Mouse (Mus musculus) midbrain, postnatal 0 days (tissue): Measurements from ENCODE around the gene Hist1h2bk. TPM values are rescaled to one million over a fixed set of nuclear protein-coding genes. Genes with fewer than 3 reads are reported as not detected.
"Not testable (repeated sequence)": the region's sequence is repeated elsewhere in the genome, so short reads cannot be mapped to it uniquely, and the experiment has no call there.

Experiments used
- ATAC-seq: fragments of 200-750 bp; cut with Nextera tagmentation; 2 replicates; pipeline ENCODE4 v1.8.0; 2017; ENCODE audit warnings: moderate number of reproducible peaks, mild to moderate bottlenecking, moderate TSS enrichment, moderate library complexity; ENCODE audit not compliant: low FRiP score
- DNase-seq: peaks from one replicate; pipeline ENCODE4 v3.0.0-alpha.2; 2015; ENCODE audit warnings: low spot score
- H3K27ac ChIP-seq: fragments of 300-500 bp; sonication (generic); 2 replicates; pipeline ENCODE4 v1.5.1; 2014; ENCODE audit warnings: low read depth, mild to moderate bottlenecking, low read length, mixed read lengths
- H3K27me3 ChIP-seq: fragments of 300-500 bp; sonication (generic); 2 replicates; pipeline ENCODE4 v1.6.1; 2014; ENCODE audit warnings: low read length, control low read depth, mixed read lengths; ENCODE audit not compliant: insufficient read depth
- H3K36me3 ChIP-seq: fragments of 300-500 bp; sonication (generic); 2 replicates; pipeline ENCODE4 v1.6.1; 2014; ENCODE audit warnings: low read length, control low read depth, mixed read lengths; ENCODE audit not compliant: insufficient read depth
- H3K4me1 ChIP-seq: fragments of 300-500 bp; sonication (generic); 2 replicates; pipeline ENCODE4 v1.6.1; 2014; ENCODE audit warnings: mild to moderate bottlenecking, control low read depth, antibody characterized with exemption, low read length, mixed read lengths; ENCODE audit not compliant: insufficient read depth
- H3K4me2 ChIP-seq: fragments of 300-500 bp; sonication (generic); 2 replicates; pipeline ENCODE4 v1.6.1; 2014; ENCODE audit warnings: low read depth, mild to moderate bottlenecking, low read length, mixed read lengths; ENCODE audit not compliant: poor library complexity, severe bottlenecking
- H3K4me3 ChIP-seq: fragments of 300-500 bp; sonication (generic); 2 replicates; pipeline ENCODE4 v1.5.1; 2014; ENCODE audit warnings: low read depth, mild to moderate bottlenecking, low read length, moderate library complexity
- H3K9ac ChIP-seq: fragments of 300-500 bp; sonication (generic); replicated peaks from 2 replicates; pipeline ENCODE4 v1.6.1; 2014; ENCODE audit warnings: mild to moderate bottlenecking, low read length, moderate library complexity, mixed read lengths; ENCODE audit not compliant: poor library complexity, severe bottlenecking
- H3K9me3 ChIP-seq: fragments of 300-500 bp; sonication (generic); 2 replicates; pipeline ENCODE4 v1.6.1; 2016; ENCODE audit warnings: low read length, control low read depth
- CTCF ChIP-seq: IDR thresholded peaks from 2 replicates; pipeline ENCODE4 v1.5.1; 2016; ENCODE audit warnings: antibody characterized with exemption, mild to moderate bottlenecking
- WGBS: fragments of 180-500 bp; shearing (Covaris S2); extraction: QIAGEN DNeasy Blood & Tissue Kit; methylation state at CpG from one replicate; pipeline ENCODE4 v1.1.7; 2014; 5-methylcytosine and 5-hydroxymethylcytosine counted together
- polyA plus RNA-seq: library from polyadenylated mRNA; unstranded; fragments of >200 nt; fragmentation: Nextera tagmentation; extraction: Ambion mirVana; gene quantifications from 2 replicates; pipeline ENCODE4 v1.2.1, GENCODE M21; 2015
- total RNA-seq: library from RNA; depleted of rRNA; stranded (reverse); fragments of >200 nt; gene quantifications from 2 replicates; pipeline ENCODE4 v1.2.3, GENCODE M21; 2014

Gene Hist1h2bk
- total and polyA plus RNA-seq, 2 experiments from 2014 or later, result 321 TPM; not detected in 1

DNA sequence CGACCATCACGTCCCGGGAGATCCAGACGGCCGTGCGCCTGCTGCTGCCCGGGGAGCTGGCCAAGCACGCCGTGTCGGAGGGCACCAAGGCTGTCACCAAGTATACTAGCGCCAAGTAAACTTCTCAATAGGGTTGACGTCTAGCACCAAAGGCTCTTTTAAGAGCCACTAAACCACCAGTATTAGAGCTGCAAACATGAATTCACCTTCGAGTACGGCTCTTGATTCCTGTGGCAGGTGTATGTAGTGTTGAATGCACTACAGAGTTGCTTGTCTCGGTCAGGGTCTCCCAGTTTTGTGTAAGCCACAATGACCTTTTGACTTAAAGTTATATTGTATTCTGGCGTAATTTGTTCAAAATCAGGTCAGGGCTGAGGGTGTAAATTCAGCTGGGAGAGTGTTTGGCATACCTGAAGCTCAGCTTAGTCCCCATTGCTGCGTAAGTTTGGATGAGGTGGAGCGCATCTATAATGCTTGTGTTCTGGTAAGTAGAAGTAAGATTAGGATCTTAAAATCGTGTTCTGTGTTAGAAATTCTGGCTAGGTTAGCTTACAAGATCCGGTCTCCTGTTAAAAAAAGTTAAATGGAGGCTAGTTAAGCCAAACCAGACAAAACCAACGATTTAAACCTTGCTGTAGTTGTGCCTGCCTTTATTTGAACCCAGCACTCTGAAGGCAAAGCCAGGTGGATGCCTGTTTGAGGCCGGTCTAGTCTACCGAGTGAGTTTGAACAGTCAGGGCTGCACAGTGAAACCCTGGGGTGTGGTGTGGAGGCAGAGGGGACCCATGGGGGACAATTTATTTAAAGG lies 683 bp downstream of the Hist1h2bk start:
- Histone ChIP-seq H3K4me1 (peaks cover 11% of the 10 kb centered on the region), H3K9me3 (no peaks in the 10 kb centered on the region), H3K4me2 (peak overlapping the region; percentile 57), H3K27me3 (no peaks in the 10 kb centered on the region), H3K4me3 (peak overlapping the region; percentile 35), H3K27ac (no peak overlapping the region), H3K9ac (no peak overlapping the region), H3K36me3 (no peaks in the 10 kb centered on the region)
- TF ChIP-seq CTCF, result no peak
- DNase-seq (no peak), ATAC-seq (peak; percentile 22)
- WGBS, result 2% methylated on average over 16 of the region's 23 CpGs

GRCm38 (mm10) chr13:22036986-22037385 lies 1.3 kb downstream of the Hist1h2bk start:
- ATAC-seq (no peak), DNase-seq (no peak)
- H3K27ac ChIP-seq, result no peak overlapping the region
- H3K4me2 ChIP-seq, result no peak overlapping the region
- no peaks in the 10 kb centered on the region for H3K27me3 ChIP-seq
- WGBS, result 58% methylated on average over 3 of the region's 3 CpGs
- H3K9me3 ChIP-seq, result no peaks in the 10 kb centered on the region
- H3K4me1 ChIP-seq, result peaks cover 11% of the 10 kb centered on the region
- H3K36me3 ChIP-seq, result no peaks in the 10 kb centered on the region
- no peak overlapping the region for H3K9ac ChIP-seq
- no peak overlapping the region for H3K4me3 ChIP-seq
- TF ChIP-seq CTCF, result no peak

DNA sequence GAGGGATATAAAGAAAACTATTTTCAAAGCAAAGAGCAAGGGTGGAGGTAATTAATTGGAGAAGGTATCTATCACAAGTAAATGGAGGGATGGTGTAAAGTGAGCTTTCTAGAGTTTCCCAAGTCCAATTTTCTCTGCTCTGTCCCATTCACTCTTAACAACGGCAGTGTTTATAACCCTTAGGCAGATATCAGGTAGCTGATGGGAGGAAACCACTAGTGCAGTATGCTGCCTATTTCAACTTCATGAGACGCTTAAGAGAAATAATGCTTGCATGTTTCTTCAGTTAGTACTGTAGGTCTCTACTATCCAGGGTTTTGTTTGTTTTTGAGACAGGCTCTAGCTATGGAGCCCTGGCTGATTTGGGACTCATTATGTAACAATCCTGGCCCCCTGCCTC lies 1.7 kb downstream of the Hist1h2bk start:
- TF ChIP-seq CTCF, result no peak
- no peak overlapping the region for H3K9ac ChIP-seq
- no peaks in the 10 kb centered on the region for H3K36me3 ChIP-seq
- WGBS, result 83% methylated on average over 2 of the region's 2 CpGs
- no peaks in the 10 kb centered on the region for H3K27me3 ChIP-seq
- peaks cover 14% of the 10 kb centered on the region for H3K4me1 ChIP-seq
- no peak overlapping the region for H3K4me2 ChIP-seq
- no peak for ATAC-seq
- H3K27ac ChIP-seq, result no peak overlapping the region
- H3K4me3 ChIP-seq, result no peak overlapping the region
- no peaks in the 10 kb centered on the region for H3K9me3 ChIP-seq
- no peak for DNase-seq

DNA sequence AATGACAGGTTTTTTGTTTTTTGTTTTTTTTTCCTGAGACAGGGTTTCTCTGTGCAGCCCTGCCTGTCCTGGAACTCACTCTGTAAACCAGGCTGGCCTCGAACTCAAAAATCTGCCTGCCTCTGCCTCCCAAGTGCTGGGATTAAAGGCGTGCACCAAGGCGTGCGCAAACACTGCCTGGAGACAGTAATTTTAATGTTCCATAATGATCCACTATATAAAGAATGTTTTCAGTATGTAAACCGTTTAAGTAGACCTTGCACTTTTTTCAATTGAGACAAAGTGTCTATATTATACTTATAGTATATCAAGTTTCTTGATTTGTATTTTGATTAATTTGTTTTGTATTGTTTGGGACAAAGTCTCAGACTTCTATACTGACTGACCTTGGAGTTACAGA lies 3.7 kb downstream of the Hist1h2bk start:
- DNase-seq (no peak), ATAC-seq (no peak)
- no peaks in the 10 kb centered on the region for H3K36me3 ChIP-seq
- no peaks in the 10 kb centered on the region for H3K9me3 ChIP-seq
- H3K4me3 ChIP-seq, result no peak overlapping the region
- H3K4me1 ChIP-seq, result peaks cover 14% of the 10 kb centered on the region
- no peak for TF ChIP-seq CTCF
- H3K9ac ChIP-seq, result no peak overlapping the region
- 65% methylated on average over 5 of the region's 5 CpGs for WGBS
- no peaks in the 10 kb centered on the region for H3K27me3 ChIP-seq
- H3K4me2 ChIP-seq, result no peak overlapping the region
- no peak overlapping the region for H3K27ac ChIP-seq

DNA sequence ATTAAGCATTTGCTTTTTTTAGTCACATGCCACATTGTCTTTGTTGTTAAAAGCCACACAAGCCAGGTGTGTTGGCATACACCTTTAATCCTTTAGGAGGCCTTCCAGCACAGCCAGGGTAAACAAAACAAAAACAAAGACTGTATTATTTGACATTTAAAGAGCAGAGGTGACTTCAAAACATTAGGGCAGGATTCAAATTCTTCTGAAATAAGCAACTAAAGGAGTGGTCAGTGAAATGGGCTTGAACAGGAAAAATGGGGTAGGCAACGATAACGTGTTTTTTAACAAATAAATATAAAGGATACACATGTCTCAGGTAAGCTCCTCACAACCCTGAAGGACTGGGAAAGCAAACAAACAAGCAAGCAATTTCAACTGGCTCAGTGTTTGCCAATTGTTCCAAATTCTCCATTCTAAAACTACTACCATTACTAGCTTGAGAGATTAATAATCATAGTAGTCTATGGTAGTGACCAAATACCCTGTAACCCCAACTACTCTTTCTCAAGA lies 4.3 kb downstream of the Hist1h2bk start:
- H3K27ac ChIP-seq, result no peak overlapping the region
- no peaks in the 10 kb centered on the region for H3K36me3 ChIP-seq
- 8% methylated on average over 2 of the region's 2 CpGs for WGBS

GRCm38 (mm10) chr13:22040464-22041141 lies 4.9 kb downstream of the Hist1h2bk start:
- Histone ChIP-seq H3K27me3 (no peaks in the 10 kb centered on the region), H3K4me3 (peak overlapping the region; percentile 36), H3K9me3 (no peaks in the 10 kb centered on the region), H3K36me3 (no peaks in the 10 kb centered on the region), H3K27ac (0 out of 2 replicates have a peak overlapping the region, but pooled peaks have one; percentile 47), H3K4me1 (peaks cover 14% of the 10 kb centered on the region), H3K9ac (no peak overlapping the region), H3K4me2 (peak overlapping the region; percentile 59)
- peak; percentile 27 for DNase-seq
- TF ChIP-seq CTCF, result no peak
- ATAC-seq, result 0 out of 2 replicates have a peak, but pooled peaks have one; percentile 2
- 2% methylated on average over 17 of the region's 24 CpGs for WGBS

More for the DNA sequence above, 4.3 kb downstream of the Hist1h2bk start:
- no peak for TF ChIP-seq CTCF
- H3K4me2 ChIP-seq, result peak overlapping the region; percentile 59
- no peak overlapping the region for H3K9ac ChIP-seq
- H3K9me3 ChIP-seq, result no peaks in the 10 kb centered on the region
- no peak for ATAC-seq
- DNase-seq, result no peak
- peaks cover 14% of the 10 kb centered on the region for H3K4me1 ChIP-seq
- 0 out of 2 replicates have a peak overlapping the region, but pooled peaks have one; percentile 36 for H3K4me3 ChIP-seq
- no peaks in the 10 kb centered on the region for H3K27me3 ChIP-seq

DNA sequence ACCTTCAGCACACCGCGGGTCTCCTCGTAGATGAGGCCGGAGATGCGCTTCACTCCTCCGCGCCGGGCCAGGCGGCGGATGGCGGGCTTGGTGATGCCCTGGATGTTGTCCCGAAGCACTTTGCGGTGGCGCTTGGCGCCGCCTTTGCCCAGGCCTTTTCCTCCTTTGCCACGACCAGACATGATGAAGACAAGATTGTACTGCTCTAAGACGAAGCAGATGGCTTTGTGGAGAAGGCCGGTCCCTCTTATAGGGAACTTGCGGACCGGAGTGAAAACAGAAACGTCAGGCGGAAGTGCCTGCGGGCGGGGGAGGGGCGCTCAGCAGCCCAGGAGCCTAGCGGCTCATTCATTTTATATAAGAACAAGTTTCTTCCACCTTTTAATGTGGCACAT lies 5.5 kb downstream of the Hist1h2bk start, which contains the start of gene Hist1h4i:
TSS of gene Hist1h4i (minus strand) at position 221 of the 395 bp plus-strand sequence.
- H3K36me3 ChIP-seq, H3K9ac ChIP-seq, H3K27me3 ChIP-seq, H3K9me3 ChIP-seq: not testable (repeated sequence)
- ATAC-seq, result peak; percentile 52
- 0 out of 2 replicates have a peak within 1 kb of the TSS, but pooled peaks have one; percentile 47 for H3K27ac ChIP-seq
- H3K4me3 ChIP-seq, result peak within 1 kb of the TSS; percentile 36
- peak; percentile 96 for DNase-seq
- peaks cover 13% of the 10 kb centered on the region for H3K4me1 ChIP-seq
- under 1% methylated on average over 21 of the region's 27 CpGs for whole genome bisulfite sequencing
- peak within 1 kb of the TSS; percentile 59 for H3K4me2 ChIP-seq
